Mouse (Mus musculus): ENCODE data around the gene Pla2g4a. TPM values are rescaled to one million over a fixed set of nuclear protein-coding genes. Genes with fewer than 3 reads are reported as not detected.
"Not testable (repeated sequence)": the region's sequence is repeated elsewhere in the genome, so short reads cannot be mapped to it uniquely, and the experiment has no call there.

The Pla2g4a gene
- total and polyA plus RNA-seq, 2 experiments from 2014 or later, result 2.4 to 2.8 TPM

DNA sequence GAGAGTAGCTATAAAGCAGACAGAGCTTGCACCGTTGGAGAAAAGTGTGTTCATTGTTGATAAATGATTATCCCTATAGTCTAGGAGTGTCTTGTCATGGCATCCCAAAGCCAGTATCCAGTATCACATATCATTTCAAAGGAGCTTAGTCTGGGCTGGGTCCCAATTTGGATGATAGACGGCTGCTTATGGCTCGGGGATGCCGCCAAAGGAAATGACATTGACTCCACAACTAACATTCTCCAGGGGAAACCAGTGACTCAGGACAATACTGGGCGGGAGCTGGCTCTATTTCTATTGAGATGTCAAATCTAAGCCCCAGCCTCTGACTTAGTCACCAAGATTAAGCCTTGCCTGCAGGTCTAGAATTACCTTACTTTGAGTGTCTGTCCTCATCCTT is 31.9 kb downstream of the Pla2g4a start:
- ATAC-seq (ENCODE audit: insufficient read depth, low read depth) (no peak), DNase-seq (ENCODE audit: low spot score) (no peak)
- TF ChIP-seq CTCF (IDR thresholded peaks at IDR 0.05; ENCODE audit: low read depth) (no peak), EP300 (IDR thresholded peaks at IDR 0.05; ENCODE audit: low read depth) (no peak)
- Histone ChIP-seq H3K4me2 (ENCODE audit: low read depth, low read length) (no peak overlapping the region), H3K27ac (ENCODE audit: low read depth) (no peak overlapping the region), H3K9ac (replicated peaks; ENCODE audit: low read depth, low read length) (no peak overlapping the region), H3K27me3 (ENCODE audit: control insufficient read depth, insufficient read depth, low read length) (no peaks in the 10 kb centered on the region), H3K4me3 (ENCODE audit: low read depth, low read length) (no peak overlapping the region), H3K36me3 (replicated peaks; ENCODE audit: control insufficient read depth, insufficient read depth, low read length) (no peaks in the 10 kb centered on the region), H3K9me3 (replicated peaks; ENCODE audit: control insufficient read depth, low read length) (no peaks in the 10 kb centered on the region), H3K4me1 (ENCODE audit: control insufficient read depth, insufficient read depth) (no peaks in the 10 kb centered on the region)
- WGBS, result 54% methylated on average over 5 of the region's 5 CpGs

DNA sequence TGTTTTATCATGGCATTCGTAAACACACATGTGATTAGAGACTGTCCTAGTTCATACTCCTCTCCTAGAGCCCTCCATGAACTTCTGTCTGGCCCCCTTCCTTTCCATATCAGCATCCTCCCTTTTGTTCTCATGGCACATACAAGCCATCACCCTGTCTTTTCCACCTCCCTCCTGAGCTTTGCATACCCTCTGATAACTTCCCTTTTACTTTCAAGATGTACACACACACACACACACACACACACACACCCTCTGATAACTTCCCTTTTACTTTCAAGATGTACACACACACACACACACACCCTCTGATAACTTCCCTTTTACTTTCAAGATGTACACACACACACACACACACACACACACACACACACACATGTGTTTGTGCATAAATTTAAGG is 37.4 kb downstream of the Pla2g4a start:
- 78% methylated on average over 1 of the region's 1 CpGs for WGBS
- H3K9ac ChIP-seq (replicated peaks; ENCODE audit: low read depth, low read length); H3K36me3 ChIP-seq (replicated peaks; ENCODE audit: control insufficient read depth, insufficient read depth, low read length); H3K9me3 ChIP-seq (replicated peaks; ENCODE audit: control insufficient read depth, low read length); H3K27ac ChIP-seq (ENCODE audit: low read depth); H3K27me3 ChIP-seq (ENCODE audit: control insufficient read depth, insufficient read depth, low read length); H3K4me1 ChIP-seq (ENCODE audit: control insufficient read depth, insufficient read depth); DNase-seq (ENCODE audit: low spot score); ATAC-seq (ENCODE audit: insufficient read depth, low read depth); H3K4me2 ChIP-seq (ENCODE audit: low read depth, low read length); H3K4me3 ChIP-seq (ENCODE audit: low read depth, low read length): not testable (repeated sequence)

DNA sequence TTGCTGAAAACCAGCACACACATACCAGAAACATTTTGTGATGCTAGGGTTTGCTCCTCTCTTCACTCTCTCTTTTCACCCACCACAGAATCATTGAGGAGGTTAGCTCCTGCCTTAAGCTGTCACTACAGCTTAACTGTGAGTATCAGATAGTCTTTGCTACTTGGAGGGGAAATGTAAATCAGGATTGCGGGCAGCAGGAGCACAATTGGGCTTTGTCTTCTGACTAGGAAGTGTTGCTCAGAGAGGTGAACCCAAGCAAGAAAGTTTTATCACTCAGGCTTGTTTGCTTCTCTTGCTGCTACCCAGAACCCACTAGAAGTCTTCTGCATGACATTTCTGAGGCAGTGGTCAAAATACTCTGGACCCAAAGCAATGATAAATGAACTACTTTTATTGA is 38.9 kb downstream of the Pla2g4a start:
- Histone ChIP-seq H3K4me3 (ENCODE audit: low read depth, low read length) (no peak overlapping the region), H3K36me3 (replicated peaks; ENCODE audit: control insufficient read depth, insufficient read depth, low read length) (no peaks in the 10 kb centered on the region), H3K4me2 (ENCODE audit: low read depth, low read length) (no peak overlapping the region), H3K4me1 (ENCODE audit: control insufficient read depth, insufficient read depth) (no peaks in the 10 kb centered on the region), H3K9me3 (replicated peaks; ENCODE audit: control insufficient read depth, low read length) (no peaks in the 10 kb centered on the region), H3K27me3 (ENCODE audit: control insufficient read depth, insufficient read depth, low read length) (no peaks in the 10 kb centered on the region), H3K9ac (replicated peaks; ENCODE audit: low read depth, low read length) (no peak overlapping the region), H3K27ac (ENCODE audit: low read depth) (no peak overlapping the region)
- TF ChIP-seq CTCF (IDR thresholded peaks at IDR 0.05; ENCODE audit: low read depth) (no peak), EP300 (IDR thresholded peaks at IDR 0.05; ENCODE audit: low read depth) (no peak)
- WGBS, result 42% methylated on average over 1 of the region's 1 CpGs
- DNase-seq (ENCODE audit: low spot score), result no peak
- ATAC-seq (ENCODE audit: insufficient read depth, low read depth), result no peak

DNA sequence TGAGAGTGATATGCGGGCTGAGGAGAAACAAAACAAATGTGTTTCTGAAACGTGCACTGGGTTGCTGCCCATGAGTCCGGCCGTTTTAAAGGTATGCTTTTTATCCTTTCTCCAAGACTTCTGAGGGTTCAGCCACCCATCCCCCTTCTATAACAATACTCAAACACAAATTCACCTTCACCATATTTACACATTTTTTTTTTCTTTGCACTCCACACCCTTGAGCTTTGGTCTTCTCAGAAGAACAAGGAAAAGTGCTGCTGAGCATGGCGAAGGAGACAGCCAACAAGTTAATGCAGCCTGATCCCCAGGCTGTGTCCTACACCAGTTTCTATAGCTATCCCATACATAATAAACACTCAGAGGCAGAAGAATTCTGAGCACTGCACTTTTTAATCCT is 39.8 kb downstream of the Pla2g4a start:
- ATAC-seq (ENCODE audit: insufficient read depth, low read depth) (no peak), DNase-seq (ENCODE audit: low spot score) (no peak)
- no peak overlapping the region for H3K4me2 ChIP-seq (ENCODE audit: low read depth, low read length)
- 84% methylated on average over 5 of the region's 5 CpGs for WGBS
- TF ChIP-seq EP300 (IDR thresholded peaks at IDR 0.05; ENCODE audit: low read depth), result no peak
- TF ChIP-seq CTCF (IDR thresholded peaks at IDR 0.05; ENCODE audit: low read depth), result no peak
- no peak overlapping the region for H3K4me3 ChIP-seq (ENCODE audit: low read depth, low read length)
- H3K9me3 ChIP-seq (replicated peaks; ENCODE audit: control insufficient read depth, low read length), result no peaks in the 10 kb centered on the region
- no peaks in the 10 kb centered on the region for H3K27me3 ChIP-seq (ENCODE audit: control insufficient read depth, insufficient read depth, low read length)
- no peaks in the 10 kb centered on the region for H3K36me3 ChIP-seq (replicated peaks; ENCODE audit: control insufficient read depth, insufficient read depth, low read length)
- H3K9ac ChIP-seq (replicated peaks; ENCODE audit: low read depth, low read length), result no peak overlapping the region
- H3K4me1 ChIP-seq (ENCODE audit: control insufficient read depth, insufficient read depth), result no peaks in the 10 kb centered on the region
- H3K27ac ChIP-seq (ENCODE audit: low read depth), result no peak overlapping the region

DNA sequence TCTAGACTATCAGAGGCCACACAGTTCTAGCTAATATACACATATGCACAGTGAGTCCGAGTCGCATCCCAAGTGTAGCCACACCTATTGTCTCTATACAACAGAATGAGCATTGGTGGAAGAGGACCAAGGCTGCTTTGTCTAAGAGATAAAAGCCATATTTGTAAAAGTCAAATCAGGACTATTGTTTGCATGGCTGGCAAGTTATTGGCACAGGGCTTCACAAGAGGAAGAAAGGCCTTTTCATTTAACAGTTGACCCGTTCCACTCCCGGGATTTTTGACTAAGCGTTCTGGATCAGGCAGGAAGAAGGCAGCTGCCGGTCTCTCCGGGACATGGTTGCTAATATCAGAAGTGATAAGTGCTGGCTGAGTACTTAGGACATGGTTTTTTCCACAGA is 41.8 kb downstream of the Pla2g4a start:
- WGBS, result 54% methylated on average over 7 of the region's 7 CpGs

DNA sequence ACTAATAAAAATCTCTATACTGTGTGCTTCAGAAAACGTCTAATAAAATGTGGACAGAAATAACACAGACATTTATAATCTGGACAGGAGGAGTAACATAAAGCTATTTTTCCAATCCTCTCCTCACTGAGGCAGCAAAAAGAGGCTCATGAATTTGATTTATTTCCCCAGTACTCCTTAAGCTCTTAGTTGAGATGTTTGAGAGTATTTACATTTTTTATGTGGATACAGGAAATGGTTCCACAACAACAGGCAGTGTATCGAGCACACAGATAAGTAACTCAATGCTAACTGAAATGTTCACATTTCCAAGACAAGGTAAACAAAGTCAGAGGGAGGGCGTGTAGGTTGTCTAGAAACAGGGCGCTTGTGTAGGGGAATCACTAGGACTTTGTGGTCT is 48.1 kb downstream of the Pla2g4a start:
- ATAC-seq (ENCODE audit: insufficient read depth, low read depth), result no peak
- Histone ChIP-seq H3K4me3 (ENCODE audit: low read depth, low read length) (no peak overlapping the region), H3K4me2 (ENCODE audit: low read depth, low read length) (no peak overlapping the region), H3K4me1 (ENCODE audit: control insufficient read depth, insufficient read depth) (no peaks in the 10 kb centered on the region), H3K9me3 (replicated peaks; ENCODE audit: control insufficient read depth, low read length) (no peaks in the 10 kb centered on the region), H3K27me3 (ENCODE audit: control insufficient read depth, insufficient read depth, low read length) (no peaks in the 10 kb centered on the region), H3K36me3 (replicated peaks; ENCODE audit: control insufficient read depth, insufficient read depth, low read length) (no peaks in the 10 kb centered on the region), H3K27ac (ENCODE audit: low read depth) (no peak overlapping the region), H3K9ac (replicated peaks; ENCODE audit: low read depth, low read length) (no peak overlapping the region)
- WGBS, result 61% methylated on average over 4 of the region's 4 CpGs
- TF ChIP-seq EP300 (IDR thresholded peaks at IDR 0.05; ENCODE audit: low read depth) (no peak), CTCF (IDR thresholded peaks at IDR 0.05; ENCODE audit: low read depth) (no peak)
- DNase-seq (ENCODE audit: low spot score), result no peak

More for the DNA sequence above, 41.8 kb downstream of the Pla2g4a start:
- ATAC-seq (ENCODE audit: insufficient read depth, low read depth), result no peak
- H3K9me3 ChIP-seq (replicated peaks; ENCODE audit: control insufficient read depth, low read length), result no peaks in the 10 kb centered on the region
- H3K27ac ChIP-seq (ENCODE audit: low read depth), result no peak overlapping the region
- no peaks in the 10 kb centered on the region for H3K4me1 ChIP-seq (ENCODE audit: control insufficient read depth, insufficient read depth)
- no peak overlapping the region for H3K9ac ChIP-seq (replicated peaks; ENCODE audit: low read depth, low read length)
- no peak overlapping the region for H3K4me2 ChIP-seq (ENCODE audit: low read depth, low read length)
- no peaks in the 10 kb centered on the region for H3K27me3 ChIP-seq (ENCODE audit: control insufficient read depth, insufficient read depth, low read length)
- no peak for DNase-seq (ENCODE audit: low spot score)
- no peaks in the 10 kb centered on the region for H3K36me3 ChIP-seq (replicated peaks; ENCODE audit: control insufficient read depth, insufficient read depth, low read length)
- no peak overlapping the region for H3K4me3 ChIP-seq (ENCODE audit: low read depth, low read length)
- no peak for TF ChIP-seq EP300 (IDR thresholded peaks at IDR 0.05; ENCODE audit: low read depth)
- TF ChIP-seq CTCF (IDR thresholded peaks at IDR 0.05; ENCODE audit: low read depth), result no peak
